Mouse (Mus musculus) MEL (cell line): ENCODE results near the gene 4930415O20Rik. TPM values are rescaled to one million over a fixed set of nuclear protein-coding genes. Genes with fewer than 3 reads are reported as not detected.
A peak's percentile ranks its signal among the peaks of the same experiment; 100 is the strongest.

Experiments used
- DNase-seq: peaks from one replicate; pipeline ENCODE4 v3.0.0; 2011; ENCODE audit warnings: low read depth, low spot score
- H3K27ac ChIP-seq: 2 replicates; pipeline ENCODE4 v1.5.1; 2012; ENCODE audit warnings: low read depth, mild to moderate bottlenecking, control low read depth, low read length, moderate library complexity; ENCODE audit not compliant: control insufficient read depth
- H3K27me3 ChIP-seq, 2 experiments: fragments of 150-350 bp in 1 of 2; sonication (generic) in 1 of 2; 2 replicates each; pipeline ENCODE4 v1.6.1; 2012; ENCODE audit warnings: low read length in 2 of 2, mild to moderate bottlenecking in 2 of 2, improper control_type of control experiment in 1 of 2, moderate library complexity in 1 of 2; ENCODE audit not compliant: insufficient read depth in 2 of 2, control insufficient read depth in 1 of 2
- H3K36me3 ChIP-seq, 2 experiments: 2 replicates each; pipeline ENCODE4 v1.6.1; 2012 to 2014; ENCODE audit warnings: low read length in 2 of 2, improper control_type of control experiment in 1 of 2, inconsistent platforms in 1 of 2, mild to moderate bottlenecking in 1 of 2; ENCODE audit not compliant: insufficient read depth in 2 of 2, control insufficient read depth in 1 of 2
- H3K4me1 ChIP-seq, 2 experiments: fragments of 150-350 bp in 1 of 2; sonication (generic) in 1 of 2; 2 replicates each; pipeline ENCODE4 v1.6.1; 2012; ENCODE audit warnings: low read length in 2 of 2, improper control_type of control experiment in 1 of 2, mild to moderate bottlenecking in 1 of 2; ENCODE audit not compliant: insufficient read depth in 2 of 2, control insufficient read depth in 1 of 2
- H3K4me3 ChIP-seq, 2 experiments: fragments of 150-350 bp in 1 of 2; sonication (generic) in 1 of 2; 2 replicates each; pipeline ENCODE4 v1.5.1; 2012; ENCODE audit warnings: low read depth in 2 of 2, low read length in 2 of 2, mild to moderate bottlenecking in 2 of 2, moderate library complexity in 2 of 2, control low read depth in 1 of 2, improper control_type of control experiment in 1 of 2; ENCODE audit not compliant: control insufficient read depth in 1 of 2, insufficient read depth in 1 of 2
- H3K79me2 ChIP-seq: 2 replicates; pipeline ENCODE4 v1.6.1; 2012; ENCODE audit warnings: mild to moderate bottlenecking, low read length, moderate library complexity; ENCODE audit not compliant: control insufficient read depth, poor library complexity, insufficient read depth
- H3K9ac ChIP-seq: 2 replicates; pipeline ENCODE4 v1.6.1; 2012; ENCODE audit warnings: low read depth, mild to moderate bottlenecking, control low read depth, low read length, moderate library complexity; ENCODE audit not compliant: control insufficient read depth, poor library complexity, severe bottlenecking
- H3K9me3 ChIP-seq: fragments of 150-350 bp; sonication (generic); replicated peaks from 2 replicates; pipeline ENCODE4 v1.6.1; 2012; ENCODE audit warnings: mild to moderate bottlenecking, low read length, improper control_type of control experiment, moderate library complexity; ENCODE audit not compliant: insufficient read depth
- CHD1 ChIP-seq: IDR thresholded peaks from 2 replicates; pipeline ENCODE4 v1.6.1; 2012; ENCODE audit warnings: low read depth, mild to moderate bottlenecking, inconsistent platforms, low read length, improper control_type of control experiment
- CHD2 ChIP-seq: IDR thresholded peaks from 2 replicates; pipeline ENCODE4 v1.6.1; 2011; ENCODE audit warnings: low read length, improper control_type of control experiment
- CTCF ChIP-seq, 3 experiments: IDR thresholded peaks in 2 of 3; conservative IDR thresholded peaks in 1 of 3; 2 replicates each; pipeline ENCODE4 v1.5.1; 2011 to 2012; ENCODE audit warnings: low read length in 3 of 3, low read depth in 2 of 3, mild to moderate bottlenecking in 2 of 3, improper control_type of control experiment in 1 of 3, inconsistent platforms in 1 of 3, mixed read lengths in 1 of 3, moderate library complexity in 1 of 3; ENCODE audit not compliant: control insufficient read depth in 1 of 3, insufficient read depth in 1 of 3, poor library complexity in 1 of 3, severe bottlenecking in 1 of 3
- ELF1 ChIP-seq: IDR thresholded peaks from 2 replicates; pipeline ENCODE4 v1.6.1; 2014; ENCODE audit warnings: low read depth, mild to moderate bottlenecking, inconsistent platforms, low read length, improper control_type of control experiment, moderate library complexity
- EP300 ChIP-seq, 2 experiments: IDR thresholded peaks; 2 replicates each; pipeline ENCODE4 v1.6.1; 2011; ENCODE audit warnings: improper control_type of control experiment in 2 of 2, low read length in 2 of 2, low read depth in 1 of 2, mild to moderate bottlenecking in 1 of 2
- ETS1 ChIP-seq: IDR thresholded peaks from 2 replicates; pipeline ENCODE4 v1.6.1; 2012; ENCODE audit warnings: low read depth, mild to moderate bottlenecking, inconsistent platforms, low read length, improper control_type of control experiment, moderate library complexity
- GABPA ChIP-seq: IDR thresholded peaks from 2 replicates; pipeline ENCODE4 v1.6.1; 2012; ENCODE audit warnings: low read depth, mild to moderate bottlenecking, inconsistent platforms, low read length, improper control_type of control experiment, moderate library complexity
- GATA1 ChIP-seq: IDR thresholded peaks from 2 replicates; pipeline ENCODE4 v1.6.1; 2011; ENCODE audit warnings: low read depth, low read length, improper control_type of control experiment
- HCFC1 ChIP-seq: IDR thresholded peaks from 2 replicates; pipeline ENCODE4 v1.6.1; 2012; ENCODE audit warnings: low read depth, mild to moderate bottlenecking, inconsistent platforms, low read length, improper control_type of control experiment, moderate library complexity
- JUND ChIP-seq: IDR thresholded peaks from 2 replicates; pipeline ENCODE4 v1.6.1; 2011; ENCODE audit warnings: low read depth, mild to moderate bottlenecking, improper control_type of control experiment, low read length
- KAT2A ChIP-seq: conservative IDR thresholded peaks from 2 replicates; pipeline ENCODE4 v1.6.1; 2012; ENCODE audit warnings: low read depth, low read length, improper control_type of control experiment, inconsistent platforms
- MAFK ChIP-seq: IDR thresholded peaks from 2 replicates; pipeline ENCODE4 v1.6.1; 2011; ENCODE audit warnings: low read depth, mild to moderate bottlenecking, low read length, improper control_type of control experiment, borderline replicate concordance
- MAX ChIP-seq: IDR thresholded peaks from 2 replicates; pipeline ENCODE4 v1.6.1; 2011; ENCODE audit warnings: low read length, improper control_type of control experiment
- MAZ ChIP-seq: IDR thresholded peaks from 2 replicates; pipeline ENCODE4 v1.6.1; 2012; ENCODE audit warnings: low read depth, mild to moderate bottlenecking, inconsistent platforms, low read length, improper control_type of control experiment
- MEF2A ChIP-seq: IDR thresholded peaks from 2 replicates; pipeline ENCODE4 v1.6.1; 2014; ENCODE audit warnings: low read depth, mild to moderate bottlenecking, inconsistent platforms, low read length, improper control_type of control experiment; ENCODE audit not compliant: poor library complexity, insufficient replicate concordance, severe bottlenecking; ENCODE audit errors: extremely low read depth
- MXI1 ChIP-seq: IDR thresholded peaks from 2 replicates; pipeline ENCODE4 v1.6.1; 2011; ENCODE audit warnings: mild to moderate bottlenecking, low read depth, low read length, improper control_type of control experiment
- MYB ChIP-seq: IDR thresholded peaks from 2 replicates; pipeline ENCODE4 v1.6.1; 2011; ENCODE audit warnings: mild to moderate bottlenecking, low read depth, low read length, improper control_type of control experiment
- MYC ChIP-seq: IDR thresholded peaks from 2 replicates; pipeline ENCODE4 v1.6.1; 2011; ENCODE audit warnings: low read depth, mild to moderate bottlenecking, low read length, improper control_type of control experiment, moderate library complexity
- NELFE ChIP-seq: IDR thresholded peaks from 2 replicates; pipeline ENCODE4 v1.6.1; 2011; ENCODE audit warnings: low read depth, low read length, improper control_type of control experiment
- NRF1 ChIP-seq: IDR thresholded peaks from 2 replicates; pipeline ENCODE4 v1.6.1; 2014; ENCODE audit warnings: low read depth, mild to moderate bottlenecking, inconsistent platforms, low read length, improper control_type of control experiment, moderate library complexity; ENCODE audit not compliant: poor library complexity, insufficient read depth, severe bottlenecking
- POLR2A ChIP-seq, 2 experiments: IDR thresholded peaks; 2 replicates each; pipeline ENCODE4 v1.6.1; 2011 to 2012; ENCODE audit warnings: low read length in 2 of 2, mild to moderate bottlenecking in 2 of 2, control low read depth in 1 of 2, improper control_type of control experiment in 1 of 2, low read depth in 1 of 2, moderate library complexity in 1 of 2; ENCODE audit not compliant: control insufficient read depth in 1 of 2, insufficient read depth in 1 of 2, poor library complexity in 1 of 2
- POLR2AphosphoS2 ChIP-seq: IDR thresholded peaks from 2 replicates; pipeline ENCODE4 v1.6.1; 2011; ENCODE audit warnings: low read length, improper control_type of control experiment
- POLR2AphosphoS5 ChIP-seq: IDR thresholded peaks from 2 replicates; pipeline ENCODE4 v1.6.1; 2012; ENCODE audit warnings: low read depth, borderline replicate concordance, mild to moderate bottlenecking, inconsistent platforms, low read length, moderate library complexity, mixed read lengths
- RAD21 ChIP-seq: IDR thresholded peaks from 2 replicates; pipeline ENCODE4 v1.6.1; 2011; ENCODE audit warnings: mild to moderate bottlenecking, low read depth, low read length, improper control_type of control experiment
- RCOR1 ChIP-seq: IDR thresholded peaks from 2 replicates; pipeline ENCODE4 v1.6.1; 2012; ENCODE audit warnings: low read depth, mild to moderate bottlenecking, inconsistent platforms, low read length, improper control_type of control experiment
- SIN3A ChIP-seq: IDR thresholded peaks from 2 replicates; pipeline ENCODE4 v1.6.1; 2012; ENCODE audit warnings: low read length, improper control_type of control experiment, inconsistent platforms
- SMC3 ChIP-seq: IDR thresholded peaks from 2 replicates; pipeline ENCODE4 v1.6.1; 2011; ENCODE audit warnings: low read depth, low read length, improper control_type of control experiment
- TAL1 ChIP-seq: IDR thresholded peaks from 2 replicates; pipeline ENCODE4 v1.6.1; 2012; ENCODE audit warnings: mild to moderate bottlenecking, inconsistent platforms, low read length, moderate library complexity, mixed read lengths
- TBP ChIP-seq: IDR thresholded peaks from 2 replicates; pipeline ENCODE4 v1.8.0; 2011; ENCODE audit warnings: low read depth, low read length, improper control_type of control experiment
- TCF12 ChIP-seq: IDR thresholded peaks from 2 replicates; pipeline ENCODE4 v1.6.1; 2014; ENCODE audit warnings: low read depth, mild to moderate bottlenecking, inconsistent platforms, low read length, improper control_type of control experiment, moderate library complexity
- USF1 ChIP-seq: IDR thresholded peaks from 2 replicates; pipeline ENCODE4 v1.6.1; 2014; ENCODE audit warnings: low read depth, mild to moderate bottlenecking, inconsistent platforms, low read length, improper control_type of control experiment, moderate library complexity
- USF2 ChIP-seq, 2 experiments: IDR thresholded peaks; 2 replicates each; pipeline ENCODE4 v1.6.1; 2011 to 2012; ENCODE audit warnings: improper control_type of control experiment in 2 of 2, low read length in 2 of 2, borderline replicate concordance in 1 of 2, inconsistent platforms in 1 of 2, low read depth in 1 of 2, mild to moderate bottlenecking in 1 of 2; ENCODE audit not compliant: insufficient read depth in 1 of 2
- ZC3H11A ChIP-seq: IDR thresholded peaks from 2 replicates; pipeline ENCODE4 v1.6.1; 2012; ENCODE audit warnings: low read depth, mild to moderate bottlenecking, inconsistent platforms, low read length, improper control_type of control experiment
- ZKSCAN1 ChIP-seq: IDR thresholded peaks from 2 replicates; pipeline ENCODE4 v1.6.1; 2012; ENCODE audit warnings: low read depth, mild to moderate bottlenecking, inconsistent platforms, low read length, improper control_type of control experiment, moderate library complexity
- ZMIZ1 ChIP-seq: IDR thresholded peaks from 2 replicates; pipeline ENCODE4 v1.6.1; 2012; ENCODE audit warnings: low read depth, mild to moderate bottlenecking, inconsistent platforms, low read length, improper control_type of control experiment, moderate library complexity
- ZNF384 ChIP-seq: IDR thresholded peaks from 2 replicates; pipeline ENCODE4 v1.6.1; 2012; ENCODE audit warnings: low read depth, mild to moderate bottlenecking, inconsistent platforms, low read length, improper control_type of control experiment
- polyA plus RNA-seq, 2 experiments: library from polyadenylated mRNA; stranded (reverse) in 1 of 2; unstranded in 1 of 2; fragments of >175 nt in 1 of 2; fragments of >200 nt in 1 of 2; gene quantifications; 2 replicates each; pipeline versions ENCODE4 v1.2.1 to v1.2.4; 2012; ENCODE audit warnings: low replicate concordance in 2 of 2, low read depth in 1 of 2; ENCODE audit not compliant: insufficient read length in 2 of 2, insufficient read depth in 1 of 2, missing spikeins in 1 of 2
- total RNA-seq: library from RNA; depleted of rRNA; stranded (reverse); fragments of 300-350 nt; gene quantifications from 2 replicates; pipeline ENCODE4 v1.2.3, GENCODE M21; 2012

The 4930415O20Rik gene
- total and polyA plus RNA-seq, 3 experiments: 0.31 to 0.50 TPM; not detected in 1

- Histone ChIP-seq H3K9me3 (no peaks in the 10 kb centered on the region), H3K4me1 (peaks cover 30 to 58% of the 10 kb centered on the region in 2 experiments), H3K27ac (peak overlapping the region; percentile 92), H3K4me3 (peak overlapping the region; percentile 40), H3K27me3 (no peaks in the 10 kb centered on the region), H3K79me2 (peaks cover 56% of the 10 kb centered on the region), H3K9ac (peak overlapping the region; percentile 72), H3K36me3 (peaks cover 17 to 49% of the 10 kb centered on the region in 2 experiments)
- peak; percentile 87 for DNase-seq
- TF ChIP-seq MYB: no peak
- TF ChIP-seq MYC: 0 out of 2 replicates have a peak, but pooled peaks have one; percentile 26
- peak; percentile 24; the same call in 1 of the 2 replicates for TF ChIP-seq MXI1
- no peak; the same call in 1 of the 2 replicates for TF ChIP-seq CHD1
- TF ChIP-seq NELFE: peak; percentile 37; the same call in 1 of the 2 replicates
- TF ChIP-seq HCFC1: peak; percentile 54
- TF ChIP-seq USF1: no peak
- TF ChIP-seq USF2 (IDR thresholded peaks at IDR 0.05; ENCODE audit: borderline replicate concordance in 1 of 2, insufficient read depth in 1 of 2, low read depth in 1 of 2, low read length in 2 of 2): no peak
- no peak for TF ChIP-seq ZNF384
- TF ChIP-seq TBP: no peak
- no peak for TF ChIP-seq CTCF (IDR thresholded peaks at IDR 0.05 in 2 of 3, conservative IDR thresholded peaks at IDR 0.05 in 1 of 3; ENCODE audit: control insufficient read depth in 1 of 3, insufficient read depth in 1 of 3, low read depth in 2 of 3, low read length in 3 of 3, poor library complexity in 1 of 3, severe bottlenecking in 1 of 3)
- no peak for TF ChIP-seq ELF1
- no peak for TF ChIP-seq ZC3H11A
- no peak for TF ChIP-seq POLR2AphosphoS2
- TF ChIP-seq KAT2A: no peak
- TF ChIP-seq CHD2: no peak
- 0 out of 2 replicates have a peak, but pooled peaks have one; percentile 63 for TF ChIP-seq ZMIZ1
- TF ChIP-seq MAFK: no peak
- no peak; a peak in 1 of 4 replicates for TF ChIP-seq EP300 (IDR thresholded peaks at IDR 0.05; ENCODE audit: low read depth in 1 of 2, low read length in 2 of 2)
- peak; percentile 76 for TF ChIP-seq SIN3A
- TF ChIP-seq JUND: no peak
- no peak; the same call in 1 of the 2 replicates for TF ChIP-seq ETS1
- 0 out of 2 replicates have a peak, but pooled peaks have one; percentile 29 for TF ChIP-seq MAX
- no peak for TF ChIP-seq TAL1
- no peak for TF ChIP-seq MEF2A
- no peak for TF ChIP-seq SMC3
- no peak; the same call in 1 of the 2 replicates for TF ChIP-seq TCF12
- TF ChIP-seq ZKSCAN1: no peak
- TF ChIP-seq NRF1: no peak
- TF ChIP-seq GABPA: no peak
- no peak for TF ChIP-seq RCOR1
- no peak; a peak in 1 of 4 replicates for TF ChIP-seq POLR2A (IDR thresholded peaks at IDR 0.05; ENCODE audit: control insufficient read depth in 1 of 2, insufficient read depth in 1 of 2, low read depth in 1 of 2, low read length in 2 of 2, poor library complexity in 1 of 2)
- peak; percentile 22; the same call in 1 of the 2 replicates for TF ChIP-seq GATA1
- TF ChIP-seq RAD21: no peak
- TF ChIP-seq MAZ: peak; percentile 91
- TF ChIP-seq POLR2AphosphoS5: no peak
These were observed 31.5 kb downstream of the 4930415O20Rik start for GRCm38 (mm10) chr15:98602191-98602881.
